Mouse (Mus musculus) lung, postnatal 0 days (tissue): ENCODE measurements at regions not wholly inside any gene's neighbourhood (a gene's known extent, or its start where the extent isn't known, plus 50 kb on each side); places are given as distances from the start of the nearest gene placed in this dataset.

Experiments
- ATAC-seq: fragments of 200-750 bp; cut with Nextera tagmentation; 2 replicates; pipeline ENCODE4 v1.8.0; 2017; ENCODE audit warnings: moderate library complexity
- DNase-seq: peaks from one replicate; pipeline ENCODE4 v3.0.0-alpha.2; 2016; ENCODE audit warnings: low spot score
- H3K27ac ChIP-seq: fragments of 300-500 bp; sonication (generic); 2 replicates; pipeline ENCODE4 v1.5.1; 2014; ENCODE audit warnings: antibody characterized with exemption, mild to moderate bottlenecking, low read length, mixed read lengths
- H3K27me3 ChIP-seq: fragments of 300-500 bp; sonication (generic); replicated peaks from 2 replicates; pipeline ENCODE4 v1.6.1; 2014; ENCODE audit warnings: low read length, mixed read lengths; ENCODE audit not compliant: insufficient read depth
- H3K36me3 ChIP-seq: fragments of 300-500 bp; sonication (generic); 2 replicates; pipeline ENCODE4 v1.6.1; 2014; ENCODE audit warnings: low read length, mixed read lengths; ENCODE audit not compliant: insufficient read depth
- H3K4me1 ChIP-seq: fragments of 300-500 bp; sonication (generic); 2 replicates; pipeline ENCODE4 v1.6.1; 2014; ENCODE audit warnings: antibody characterized with exemption, low read depth, low read length, mixed read lengths; ENCODE audit not compliant: insufficient read depth
- H3K4me2 ChIP-seq: fragments of 300-500 bp; sonication (generic); replicated peaks from 2 replicates; pipeline ENCODE4 v1.6.1; 2014; ENCODE audit warnings: low read depth, mild to moderate bottlenecking, low read length, moderate library complexity, mixed read lengths
- H3K4me3 ChIP-seq: fragments of 300-500 bp; sonication (generic); 2 replicates; pipeline ENCODE4 v1.5.1; 2014; ENCODE audit warnings: low read depth, low read length
- H3K9ac ChIP-seq: fragments of 300-500 bp; sonication (generic); replicated peaks from 2 replicates; pipeline ENCODE4 v1.6.1; 2014; ENCODE audit warnings: low read depth, mild to moderate bottlenecking
- H3K9me3 ChIP-seq: fragments of 300-500 bp; sonication (generic); 2 replicates; pipeline ENCODE4 v1.6.1; 2016; ENCODE audit warnings: low read length, mixed read lengths
- CTCF ChIP-seq: IDR thresholded peaks from 2 replicates; pipeline ENCODE4 v1.5.1; 2016; ENCODE audit warnings: antibody characterized with exemption, mild to moderate bottlenecking
- EP300 ChIP-seq: IDR thresholded peaks from 2 replicates; pipeline ENCODE4 v1.6.1; 2016; ENCODE audit warnings: antibody characterized with exemption, mild to moderate bottlenecking, control low read depth
- WGBS: fragments of 180-500 bp; shearing (Covaris S2); extraction: QIAGEN DNeasy Blood & Tissue Kit; methylation state at CpG from one replicate; pipeline ENCODE4 v1.1.7; 2014; 5-methylcytosine and 5-hydroxymethylcytosine counted together

DNA sequence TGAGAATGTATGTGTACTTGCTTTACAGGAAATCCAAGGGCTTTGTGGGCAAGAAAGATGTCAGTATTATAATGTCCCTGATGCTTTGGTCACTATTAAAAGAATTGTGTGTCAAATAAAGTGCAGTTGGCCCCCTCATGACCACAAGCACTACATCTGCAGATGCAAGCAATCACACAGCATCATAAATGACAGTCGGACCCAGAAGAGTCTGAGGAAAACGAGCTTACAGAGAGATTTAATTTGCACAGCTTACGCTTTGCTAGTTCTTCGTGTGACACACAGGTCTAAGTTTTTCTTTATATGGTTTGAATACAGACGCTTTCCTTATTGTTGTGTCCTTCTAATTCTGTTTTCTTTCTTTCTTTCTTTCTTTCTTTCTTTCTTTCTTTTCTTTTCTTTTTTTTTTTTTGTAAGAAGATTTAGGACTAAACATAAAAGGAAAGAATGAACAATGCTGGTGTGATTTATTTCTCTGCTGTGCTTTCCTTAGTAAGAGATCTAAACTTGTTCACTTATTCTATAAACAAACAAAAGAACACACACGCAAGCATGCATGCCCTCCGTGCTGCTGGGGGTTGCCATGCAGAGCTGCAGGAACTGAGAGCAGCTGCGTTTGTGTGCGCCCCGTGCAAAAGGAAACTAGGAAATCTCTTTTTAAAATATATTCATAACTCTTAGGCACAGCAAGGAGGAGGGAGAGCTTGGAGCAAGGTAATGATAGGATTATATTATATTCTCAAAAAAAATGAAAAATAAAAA, 112.6 kb upstream of the Ccser1 start:
- no peaks in the 10 kb centered on the region for H3K36me3 ChIP-seq
- H3K27ac ChIP-seq, result no peak overlapping the region
- H3K4me3 ChIP-seq, result peak overlapping the region; percentile 3; the same call in 1 of the 2 replicates
- no peak for TF ChIP-seq CTCF
- no peak for TF ChIP-seq EP300
- 37% methylated on average over 10 of the region's 10 CpGs for WGBS
- H3K9ac ChIP-seq, result no peak overlapping the region
- DNase-seq (no peak), ATAC-seq (no peak)
- no peaks in the 10 kb centered on the region for H3K9me3 ChIP-seq
- no peaks in the 10 kb centered on the region for H3K4me1 ChIP-seq
- 0 out of 2 replicates have a peak overlapping the region, but pooled peaks have one; percentile 27 for H3K4me2 ChIP-seq
- H3K27me3 ChIP-seq, result no peaks in the 10 kb centered on the region

DNA sequence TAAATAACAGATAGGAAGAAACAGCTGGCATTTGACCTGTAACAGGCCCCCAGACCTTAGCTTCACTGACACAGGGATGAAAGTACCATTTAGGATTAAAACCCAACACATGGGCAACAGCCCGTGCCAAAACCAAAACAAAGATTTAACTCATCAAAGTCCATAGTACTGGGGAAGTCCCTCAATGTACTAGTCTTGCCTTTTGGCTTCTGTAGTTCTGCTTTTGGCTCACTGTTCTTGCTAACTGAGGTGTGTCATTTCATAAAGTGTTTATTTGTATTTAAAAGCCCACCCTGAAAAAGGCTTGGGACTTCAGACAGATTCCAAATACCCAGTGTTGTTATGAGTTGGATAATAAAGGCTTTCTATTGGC, 112.0 kb upstream of the Ccser1 start:
- TF ChIP-seq EP300 (no peak), CTCF (no peak)
- Histone ChIP-seq H3K36me3 (no peaks in the 10 kb centered on the region), H3K27me3 (no peaks in the 10 kb centered on the region), H3K27ac (no peak overlapping the region), H3K9ac (no peak overlapping the region), H3K4me2 (0 out of 2 replicates have a peak overlapping the region, but pooled peaks have one; percentile 27), H3K4me1 (no peaks in the 10 kb centered on the region), H3K9me3 (no peaks in the 10 kb centered on the region), H3K4me3 (peak overlapping the region; percentile 3; the same call in 1 of the 2 replicates)
- DNase-seq (no peak), ATAC-seq (no peak)
- WGBS, result 32% methylated on average over 1 of the region's 1 CpGs

- H3K4me2 ChIP-seq, result no peak overlapping the region
- DNase-seq, result no peak
- H3K27me3 ChIP-seq, result no peaks in the 10 kb centered on the region
- no peak for TF ChIP-seq EP300
- TF ChIP-seq CTCF, result no peak
- H3K9me3 ChIP-seq, result no peaks in the 10 kb centered on the region
- H3K4me3 ChIP-seq, result no peak overlapping the region
- WGBS, result 75% methylated on average over 3 of the region's 3 CpGs
- no peak for ATAC-seq
- no peaks in the 10 kb centered on the region for H3K4me1 ChIP-seq
- H3K36me3 ChIP-seq, result no peaks in the 10 kb centered on the region
- H3K27ac ChIP-seq, result no peak overlapping the region
- H3K9ac ChIP-seq, result no peak overlapping the region
Measured at GRCm38 (mm10) chr6:61073267-61073666, 106.9 kb upstream of the Ccser1 start.

- no peaks in the 10 kb centered on the region for H3K4me1 ChIP-seq
- no peak overlapping the region for H3K4me3 ChIP-seq
- H3K27ac ChIP-seq, result no peak overlapping the region
- H3K36me3 ChIP-seq, result no peaks in the 10 kb centered on the region
- 85% methylated on average over 2 of the region's 2 CpGs for WGBS
- no peak overlapping the region for H3K4me2 ChIP-seq
- ATAC-seq (no peak), DNase-seq (no peak)
- no peaks in the 10 kb centered on the region for H3K27me3 ChIP-seq
- no peaks in the 10 kb centered on the region for H3K9me3 ChIP-seq
- no peak for TF ChIP-seq EP300
- H3K9ac ChIP-seq, result no peak overlapping the region
Measured at GRCm38 (mm10) chr6:61073794-61074193, 106.3 kb upstream of the Ccser1 start.

DNA sequence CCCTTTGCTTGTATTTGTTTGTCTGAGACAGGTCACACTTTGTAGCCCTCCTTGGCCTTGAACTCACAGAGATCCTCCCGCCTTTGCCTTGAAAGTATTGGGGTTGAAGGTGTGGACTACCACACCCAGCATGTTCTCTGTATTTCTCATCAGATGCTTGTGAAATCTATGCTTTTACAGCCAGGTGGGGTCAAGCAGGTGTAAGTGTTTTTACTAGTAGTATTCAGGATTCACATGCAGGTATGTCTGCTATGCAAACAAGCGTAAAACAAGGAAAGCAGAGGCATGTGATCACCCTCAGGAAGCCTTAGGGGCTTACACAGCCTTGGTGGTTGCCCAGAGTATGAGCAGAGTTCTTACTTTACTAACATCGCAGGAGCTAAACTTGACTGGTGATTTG, 105.4 kb upstream of the Ccser1 start:
- H3K9ac ChIP-seq, result no peak overlapping the region
- H3K9me3 ChIP-seq, result no peaks in the 10 kb centered on the region
- H3K4me1 ChIP-seq, result no peaks in the 10 kb centered on the region
- H3K27me3 ChIP-seq, result no peaks in the 10 kb centered on the region
- DNase-seq (no peak), ATAC-seq (no peak)
- 93% methylated on average over 3 of the region's 3 CpGs for WGBS
- H3K4me3 ChIP-seq, result no peak overlapping the region
- TF ChIP-seq EP300, result no peak
- no peak for TF ChIP-seq CTCF
- H3K27ac ChIP-seq, result no peak overlapping the region
- H3K4me2 ChIP-seq, result no peak overlapping the region
- H3K36me3 ChIP-seq, result no peaks in the 10 kb centered on the region

DNA sequence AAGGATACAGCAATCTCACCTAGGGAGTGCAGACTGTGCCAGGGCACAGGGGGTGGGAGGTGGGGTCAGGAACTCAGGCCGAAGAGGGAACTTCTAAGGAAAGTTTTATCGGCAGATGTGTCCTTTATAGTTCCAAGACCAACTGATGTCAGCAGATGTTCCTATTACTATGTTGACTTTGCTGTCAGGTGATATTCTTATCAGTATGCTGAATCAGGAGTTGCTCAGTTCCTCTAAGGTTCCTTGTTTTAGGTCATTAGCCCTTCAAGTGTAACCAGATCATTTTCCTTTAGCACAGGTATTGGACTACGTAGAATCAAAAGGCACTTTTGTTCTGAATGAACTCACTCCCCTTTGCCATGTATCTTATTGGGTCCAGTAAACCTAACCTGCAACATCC, 101.6 kb upstream of the Ccser1 start:
- 57% methylated on average over 3 of the region's 3 CpGs for WGBS
- TF ChIP-seq CTCF (no peak), EP300 (no peak)

More for the DNA sequence above, 101.6 kb upstream of the Ccser1 start:
- no peak for DNase-seq
- no peak overlapping the region for H3K4me3 ChIP-seq
- H3K36me3 ChIP-seq, result no peaks in the 10 kb centered on the region
- no peak overlapping the region for H3K27ac ChIP-seq
- no peak overlapping the region for H3K4me2 ChIP-seq
- no peak for ATAC-seq
- no peaks in the 10 kb centered on the region for H3K4me1 ChIP-seq
- H3K27me3 ChIP-seq, result no peaks in the 10 kb centered on the region
- no peak overlapping the region for H3K9ac ChIP-seq
- H3K9me3 ChIP-seq, result no peaks in the 10 kb centered on the region
